Mouse (Mus musculus): Measurements from ENCODE around the gene Fgfr2. TPM values are rescaled to one million over a fixed set of nuclear protein-coding genes. Genes with fewer than 3 reads are reported as not detected.

Gene Fgfr2
- polyA plus RNA-seq, 1 experiment from 2014 or later: 123 TPM

GRCm38 (mm10) chr7:132897258-132897657, 225.9 kb downstream of the Fgfr2 start:
- WGBS: 82% methylated on average over 10 of the region's 10 CpGs
- H3K27ac ChIP-seq: no peak overlapping the region
- no peak overlapping the region for H3K4me3 ChIP-seq
- peaks cover 7% of the 10 kb centered on the region; the same call in 1 of the 2 replicates for H3K9me3 ChIP-seq
- H3K4me2 ChIP-seq (replicated peaks): no peak overlapping the region
- no peaks in the 10 kb centered on the region for H3K4me1 ChIP-seq
- H3K27me3 ChIP-seq: no peaks in the 10 kb centered on the region
- no peak for ATAC-seq (ENCODE audit: low FRiP score, low read depth)
- H3K9ac ChIP-seq: no peak overlapping the region
- H3K36me3 ChIP-seq: no peaks in the 10 kb centered on the region

DNA sequence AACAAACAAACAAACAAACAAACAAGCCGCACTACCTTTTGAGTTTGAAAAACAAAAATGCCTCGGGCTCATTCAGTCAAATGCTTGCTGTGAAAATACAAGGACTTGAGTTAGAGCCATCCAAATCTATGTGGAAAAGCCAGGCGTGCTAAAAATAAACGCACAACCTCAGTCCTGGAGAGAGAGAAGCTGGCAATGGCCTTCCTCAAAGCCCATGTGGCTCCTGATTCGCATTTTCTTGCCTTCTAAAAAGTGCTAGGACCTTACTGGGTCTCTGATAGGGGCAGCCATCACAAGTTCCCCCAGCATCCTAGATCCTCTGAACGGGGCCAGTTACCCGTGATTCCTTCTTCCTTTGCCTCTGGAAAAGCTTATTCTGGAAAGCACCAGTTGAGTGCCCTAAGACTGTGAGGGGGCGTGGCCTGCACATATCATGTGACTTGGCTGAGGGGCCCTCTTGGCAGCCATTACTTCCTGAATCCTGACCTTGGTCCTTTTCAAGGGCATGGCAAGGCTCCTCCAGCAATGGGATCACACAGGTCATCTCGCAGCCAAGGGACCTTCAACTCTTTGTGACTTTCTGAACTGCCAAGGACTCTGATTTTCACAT, 226.8 kb downstream of the Fgfr2 start:
- no peak overlapping the region for H3K4me3 ChIP-seq
- 87% methylated on average over 9 of the region's 9 CpGs for WGBS
- H3K27ac ChIP-seq: no peak overlapping the region
- H3K27me3 ChIP-seq: no peaks in the 10 kb centered on the region
- peaks cover 7% of the 10 kb centered on the region; the same call in 1 of the 2 replicates for H3K9me3 ChIP-seq
- H3K36me3 ChIP-seq: no peaks in the 10 kb centered on the region
- H3K4me1 ChIP-seq: no peaks in the 10 kb centered on the region
- H3K4me2 ChIP-seq (replicated peaks): no peak overlapping the region
- no peak for ATAC-seq (ENCODE audit: low FRiP score, low read depth)
- no peak overlapping the region for H3K9ac ChIP-seq

- H3K27me3 ChIP-seq: no peaks in the 10 kb centered on the region
- H3K4me1 ChIP-seq: no peaks in the 10 kb centered on the region
- no peak for ATAC-seq (ENCODE audit: low FRiP score, low read depth)
- no peak overlapping the region for H3K27ac ChIP-seq
- H3K4me2 ChIP-seq (replicated peaks): no peak overlapping the region
- H3K4me3 ChIP-seq: no peak overlapping the region
- no peak overlapping the region for H3K9ac ChIP-seq
- H3K9me3 ChIP-seq: peaks cover 7% of the 10 kb centered on the region; the same call in 1 of the 2 replicates
- WGBS: 74% methylated on average over 7 of the region's 7 CpGs
- no peaks in the 10 kb centered on the region for H3K36me3 ChIP-seq
These were observed 228.2 kb downstream of the Fgfr2 start for GRCm38 (mm10) chr7:132894841-132895555.

- Histone ChIP-seq H3K27me3 (no peaks in the 10 kb centered on the region), H3K4me2 (replicated peaks) (no peak overlapping the region), H3K4me3 (no peak overlapping the region), H3K4me1 (no peaks in the 10 kb centered on the region), H3K27ac (no peak overlapping the region), H3K9ac (no peak overlapping the region), H3K9me3 (peaks cover 6% of the 10 kb centered on the region; the same call in 1 of the 2 replicates), H3K36me3 (no peaks in the 10 kb centered on the region)
- ATAC-seq (ENCODE audit: low FRiP score, low read depth): no peak
- WGBS: 89% methylated on average over 1 of the region's 1 CpGs
These were observed 229.8 kb downstream of the Fgfr2 start for GRCm38 (mm10) chr7:132893336-132893735.

DNA sequence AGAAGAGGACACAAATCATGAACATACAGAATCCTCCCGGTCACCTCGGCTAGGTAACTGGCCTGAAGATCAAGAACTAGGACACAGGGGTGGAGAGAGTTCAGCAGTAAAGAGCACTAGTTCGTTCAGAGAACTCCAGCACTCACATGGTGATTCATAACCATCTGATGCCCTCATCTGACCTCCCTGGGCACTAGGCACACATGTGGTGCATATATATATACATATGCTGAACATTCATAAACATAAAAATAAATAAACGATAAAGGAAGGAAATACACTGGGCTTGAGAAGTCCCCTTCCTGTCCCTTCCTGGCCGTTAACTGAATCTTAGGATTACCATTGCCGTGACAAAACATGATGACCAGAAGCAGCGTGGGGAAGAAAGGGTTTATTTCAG, 230.3 kb downstream of the Fgfr2 start:
- no peak for ATAC-seq (ENCODE audit: low FRiP score, low read depth)
- Histone ChIP-seq H3K27me3 (no peaks in the 10 kb centered on the region), H3K4me1 (no peaks in the 10 kb centered on the region; the same call in 1 of the 2 replicates), H3K9ac (no peak overlapping the region), H3K27ac (no peak overlapping the region), H3K4me2 (replicated peaks) (no peak overlapping the region), H3K9me3 (0 out of 2 replicates have a peak, but pooled peaks cover 3% of the 10 kb centered on the region), H3K4me3 (no peak overlapping the region), H3K36me3 (no peaks in the 10 kb centered on the region)
- WGBS: 77% methylated on average over 7 of the region's 7 CpGs

DNA sequence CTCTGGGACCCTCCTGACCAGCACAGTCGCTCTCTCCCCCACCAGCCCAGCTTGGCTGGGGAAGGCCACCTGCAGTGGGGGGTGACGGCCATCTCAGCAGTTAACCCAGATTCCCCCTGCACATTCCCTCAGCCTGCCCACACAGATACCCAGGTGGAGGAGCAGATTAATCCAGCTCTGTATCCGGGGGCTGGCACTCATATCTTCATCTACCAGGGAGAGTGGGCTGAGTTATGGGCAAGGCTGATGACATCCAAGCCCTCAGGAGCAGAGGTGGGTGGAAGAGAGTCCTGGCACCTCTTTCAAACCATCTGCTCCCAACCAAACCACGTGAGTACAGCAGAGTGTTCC, 230.9 kb downstream of the Fgfr2 start:
- Histone ChIP-seq H3K4me1 (peaks cover 4% of the 10 kb centered on the region; the same call in 1 of the 2 replicates), H3K9me3 (0 out of 2 replicates have a peak, but pooled peaks cover 3% of the 10 kb centered on the region), H3K36me3 (no peaks in the 10 kb centered on the region), H3K9ac (no peak overlapping the region), H3K27me3 (no peaks in the 10 kb centered on the region), H3K4me3 (no peak overlapping the region), H3K27ac (no peak overlapping the region), H3K4me2 (replicated peaks) (no peak overlapping the region)
- WGBS: 56% methylated on average over 4 of the region's 4 CpGs
- ATAC-seq (ENCODE audit: low FRiP score, low read depth): no peak

GRCm38 (mm10) chr7:132891561-132892310, 231.4 kb downstream of the Fgfr2 start:
- ATAC-seq (ENCODE audit: low FRiP score, low read depth): no peak

DNA sequence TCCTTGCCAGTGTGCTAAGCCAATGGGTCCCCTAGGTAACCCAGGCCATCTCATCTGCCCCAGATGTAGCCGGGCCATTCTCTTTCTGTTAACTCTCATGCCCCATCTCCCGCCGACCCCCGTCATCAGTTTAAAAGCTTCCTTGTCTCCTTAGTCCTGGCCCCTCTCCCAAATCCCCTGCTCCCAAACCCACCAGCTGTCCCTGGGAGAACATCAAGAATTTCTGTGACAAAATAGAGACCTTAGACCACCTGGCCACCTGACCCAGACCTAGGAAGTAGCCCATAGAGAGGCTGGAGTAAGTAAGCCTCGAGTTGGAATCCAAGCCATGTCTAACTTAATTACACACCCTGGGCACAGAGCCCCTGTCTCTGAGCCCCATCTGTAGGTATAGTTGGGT, 232.9 kb downstream of the Fgfr2 start:
- H3K27ac ChIP-seq: no peak overlapping the region
- no peaks in the 10 kb centered on the region for H3K9me3 ChIP-seq
- no peak for ATAC-seq (ENCODE audit: low FRiP score, low read depth)
- no peak overlapping the region for H3K4me3 ChIP-seq
- peaks cover 8% of the 10 kb centered on the region; the same call in 1 of the 2 replicates for H3K4me1 ChIP-seq
- H3K9ac ChIP-seq: no peak overlapping the region
- no peaks in the 10 kb centered on the region for H3K27me3 ChIP-seq
- H3K4me2 ChIP-seq (replicated peaks): no peak overlapping the region
- WGBS: 93% methylated on average over 5 of the region's 5 CpGs
- H3K36me3 ChIP-seq: peaks cover 3% of the 10 kb centered on the region; the same call in 1 of the 2 replicates

More at GRCm38 (mm10) chr7:132891561-132892310, 231.4 kb downstream of the Fgfr2 start:
- Histone ChIP-seq H3K4me3 (no peak overlapping the region), H3K4me2 (replicated peaks) (no peak overlapping the region), H3K36me3 (no peaks in the 10 kb centered on the region), H3K27ac (no peak overlapping the region), H3K27me3 (no peaks in the 10 kb centered on the region), H3K9ac (no peak overlapping the region), H3K9me3 (0 out of 2 replicates have a peak, but pooled peaks cover 1% of the 10 kb centered on the region), H3K4me1 (peaks cover 8% of the 10 kb centered on the region; the same call in 1 of the 2 replicates)
- 67% methylated on average over 5 of the region's 5 CpGs for WGBS

- no peak for ATAC-seq (ENCODE audit: low FRiP score, low read depth)
- Histone ChIP-seq H3K4me3 (no peak overlapping the region), H3K27ac (no peak overlapping the region), H3K4me2 (replicated peaks) (no peak overlapping the region), H3K27me3 (no peaks in the 10 kb centered on the region), H3K4me1 (peaks cover 8% of the 10 kb centered on the region; the same call in 1 of the 2 replicates), H3K9ac (no peak overlapping the region), H3K9me3 (no peaks in the 10 kb centered on the region), H3K36me3 (peaks cover 7% of the 10 kb centered on the region)
- 81% methylated on average over 8 of the region's 8 CpGs for WGBS
These were observed 233.5 kb downstream of the Fgfr2 start for GRCm38 (mm10) chr7:132889691-132890090.

GRCm38 (mm10) chr7:132888518-132889249, 234.5 kb downstream of the Fgfr2 start:
- Histone ChIP-seq H3K4me3 (no peak overlapping the region), H3K27ac (no peak overlapping the region), H3K36me3 (peaks cover 17% of the 10 kb centered on the region), H3K4me1 (peaks cover 8% of the 10 kb centered on the region; the same call in 1 of the 2 replicates), H3K4me2 (replicated peaks) (no peak overlapping the region), H3K9me3 (no peaks in the 10 kb centered on the region), H3K27me3 (no peaks in the 10 kb centered on the region), H3K9ac (no peak overlapping the region)
- ATAC-seq (ENCODE audit: low FRiP score, low read depth): no peak
- 61% methylated on average over 4 of the region's 4 CpGs for WGBS

DNA sequence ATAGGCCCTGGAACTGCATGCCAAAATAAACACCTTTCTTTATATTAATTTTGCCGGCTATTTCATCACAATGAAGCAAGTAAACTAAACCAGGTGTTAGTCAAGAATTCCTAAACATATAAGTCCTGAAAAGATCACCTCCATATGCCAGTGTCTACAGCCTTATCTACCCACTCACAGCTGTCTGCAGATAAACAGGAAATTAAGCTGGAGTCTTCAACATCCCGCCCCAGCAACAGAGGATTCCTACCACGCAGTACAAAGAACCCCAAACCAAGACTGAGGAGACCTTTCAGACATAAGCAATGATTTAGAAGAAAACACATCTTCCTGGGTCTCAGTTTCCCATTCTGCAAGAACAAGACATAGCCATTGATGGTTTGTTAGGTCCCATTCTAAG, 235.1 kb downstream of the Fgfr2 start:
- Histone ChIP-seq H3K4me3 (no peak overlapping the region), H3K9ac (no peak overlapping the region), H3K36me3 (peaks cover 23% of the 10 kb centered on the region), H3K27ac (no peak overlapping the region), H3K9me3 (no peaks in the 10 kb centered on the region), H3K27me3 (no peaks in the 10 kb centered on the region), H3K4me2 (replicated peaks) (no peak overlapping the region), H3K4me1 (peaks cover 8% of the 10 kb centered on the region; the same call in 1 of the 2 replicates)
- ATAC-seq (ENCODE audit: low FRiP score, low read depth): no peak
- 66% methylated on average over 3 of the region's 3 CpGs for WGBS
